Mouse (Mus musculus): ENCODE data around the gene Galnt13. TPM values are rescaled to one million over a fixed set of nuclear protein-coding genes. Genes with fewer than 3 reads are reported as not detected.

Gene Galnt13
- total and polyA plus RNA-seq, 3 experiments, result not detected

DNA sequence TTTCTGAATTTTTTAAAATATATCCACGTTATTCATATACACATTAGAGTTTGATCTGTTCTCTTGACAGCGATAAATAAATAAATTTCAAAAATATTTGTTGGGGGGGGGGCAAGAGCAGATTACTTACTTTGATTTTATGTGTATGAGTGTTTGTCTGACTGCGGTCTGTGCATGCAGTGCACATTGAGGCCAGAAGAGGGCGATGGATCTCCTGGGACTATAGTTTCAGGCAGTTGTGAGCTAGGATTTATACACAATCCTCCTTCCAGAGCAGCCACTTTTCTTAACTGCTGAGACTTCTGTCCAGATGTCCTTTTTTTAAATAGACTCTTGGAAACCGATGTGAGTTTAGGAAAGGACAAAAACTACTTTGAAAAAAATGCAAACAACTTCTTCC lies 665.2 kb downstream of the Galnt13 start:
- no peak overlapping the region for H3K9ac ChIP-seq (ENCODE audit: insufficient read depth, low read depth)
- no peak overlapping the region for H3K4me2 ChIP-seq (ENCODE audit: insufficient read depth, low read depth, poor library complexity, severe bottlenecking)
- DNase-seq (ENCODE audit: extremely low read depth), result no peak
- dilution Hi-C loops (cut with MboI; ENCODE audit: extremely low pct_ligation_motif_present, extremely low pct_unique_long_range_greater_than_20kb, low sequenced_read_pairs) (no loop called here), in situ Hi-C loops (cut with MboI; ENCODE audit: low pct_ligation_motif_present, low pct_unique_long_range_greater_than_20kb, low sequenced_read_pairs) (no loop called here)
- H3K79me2 ChIP-seq (replicated peaks; ENCODE audit: control insufficient read depth, extremely low read depth, insufficient read depth, poor library complexity, severe bottlenecking), result no peaks in the 10 kb centered on the region
- H3K4me3 ChIP-seq (replicated peaks in 1 of 3; ENCODE audit: low read depth in 2 of 3, low read length in 2 of 3, poor library complexity in 1 of 3), result no peak overlapping the region
- H3K27me3 ChIP-seq (replicated peaks), result no peaks in the 10 kb centered on the region
- no peak overlapping the region for H3K27ac ChIP-seq (ENCODE audit: insufficient read depth, low read depth)
- H3K9me3 ChIP-seq (replicated peaks; ENCODE audit: low read length), result peaks cover 3% of the 10 kb centered on the region
- H3K36me3 ChIP-seq (replicated peaks in 1 of 2; ENCODE audit: control insufficient read depth in 1 of 2, insufficient read depth in 1 of 2, low read length in 1 of 2), result no peaks in the 10 kb centered on the region
- no peak for TF ChIP-seq JUN (IDR thresholded peaks at IDR 0.05; ENCODE audit: insufficient read depth, low read depth, low read length)
- TF ChIP-seq ZC3H11A (IDR thresholded peaks at IDR 0.05; ENCODE audit: low read depth, low read length), result no peak
- no peak for TF ChIP-seq CHD1 (IDR thresholded peaks at IDR 0.05; ENCODE audit: low read depth, low read length)
- TF ChIP-seq MYC (IDR thresholded peaks at IDR 0.05; ENCODE audit: low read depth, low read length), result no peak
- no peak for TF ChIP-seq NELFE (IDR thresholded peaks at IDR 0.05; ENCODE audit: low read depth, low read length)
- no peak for TF ChIP-seq MAFK (IDR thresholded peaks at IDR 0.05; ENCODE audit: insufficient replicate concordance, low read length)
- no peak for TF ChIP-seq MXI1 (IDR thresholded peaks at IDR 0.05; ENCODE audit: low read depth, low read length)
- no peak for TF ChIP-seq POLR2AphosphoS2 (IDR thresholded peaks at IDR 0.05; ENCODE audit: low read depth, low read length)
- no peak for TF ChIP-seq USF1 (IDR thresholded peaks at IDR 0.05; ENCODE audit: low read depth, low read length)
- no peak for TF ChIP-seq PAX5 (IDR thresholded peaks at IDR 0.05; ENCODE audit: low read length)
- TF ChIP-seq MAX (IDR thresholded peaks at IDR 0.05; ENCODE audit: low read length), result no peak
- TF ChIP-seq KAT2A (IDR thresholded peaks at IDR 0.05; ENCODE audit: insufficient replicate concordance, low read length), result no peak
- no peak for TF ChIP-seq RCOR1 (conservative IDR thresholded peaks at IDR 0.05; ENCODE audit: low read depth, low read length)
- no peak for TF ChIP-seq ZMIZ1 (IDR thresholded peaks at IDR 0.05; ENCODE audit: low read depth, low read length)
- no peak for TF ChIP-seq EP300 (IDR thresholded peaks at IDR 0.05; ENCODE audit: low read length)
- no peak for TF ChIP-seq SIN3A (IDR thresholded peaks at IDR 0.05; ENCODE audit: low read length)
- H3K4me1 ChIP-seq (ENCODE audit: control insufficient read depth in 1 of 2, insufficient read depth in 2 of 2), result no peaks in the 10 kb centered on the region

DNA sequence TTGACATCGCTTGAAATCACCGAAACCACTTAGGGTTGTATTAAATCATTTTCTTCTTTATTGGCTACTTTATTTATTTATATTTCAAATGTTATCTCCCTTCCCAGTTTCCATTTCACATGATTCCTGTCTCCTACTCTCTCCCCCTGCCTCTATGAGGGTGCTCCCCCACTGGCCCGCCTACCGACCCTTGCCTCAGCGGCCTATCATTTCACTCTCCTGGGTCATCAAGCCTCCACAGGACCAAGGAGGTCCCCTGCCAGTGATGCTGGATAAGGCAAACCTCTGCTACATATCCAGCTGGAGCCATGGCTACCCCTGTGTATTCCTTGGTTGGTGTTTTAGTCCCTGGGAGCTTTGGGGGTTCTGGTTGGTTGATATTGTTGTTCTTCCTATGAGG lies 667.4 kb downstream of the Galnt13 start:
- H3K36me3 ChIP-seq (replicated peaks in 1 of 2; ENCODE audit: control insufficient read depth in 1 of 2, insufficient read depth in 1 of 2, low read length in 1 of 2), result no peaks in the 10 kb centered on the region
- H3K4me3 ChIP-seq (replicated peaks in 1 of 3; ENCODE audit: low read depth in 2 of 3, low read length in 2 of 3, poor library complexity in 1 of 3), result no peak overlapping the region
- no peaks in the 10 kb centered on the region for H3K27me3 ChIP-seq (replicated peaks)
- in situ Hi-C loops (cut with MboI; ENCODE audit: low pct_ligation_motif_present, low pct_unique_long_range_greater_than_20kb, low sequenced_read_pairs), result no loop called here
- peaks cover 3% of the 10 kb centered on the region for H3K9me3 ChIP-seq (replicated peaks; ENCODE audit: low read length)
- no peaks in the 10 kb centered on the region for H3K79me2 ChIP-seq (replicated peaks; ENCODE audit: control insufficient read depth, extremely low read depth, insufficient read depth, poor library complexity, severe bottlenecking)
- H3K4me2 ChIP-seq (ENCODE audit: insufficient read depth, low read depth, poor library complexity, severe bottlenecking), result no peak overlapping the region
- no peak for DNase-seq (ENCODE audit: extremely low read depth)
- dilution Hi-C loops (cut with MboI; ENCODE audit: extremely low pct_ligation_motif_present, extremely low pct_unique_long_range_greater_than_20kb, low sequenced_read_pairs), result no loop called here
- H3K27ac ChIP-seq (ENCODE audit: insufficient read depth, low read depth), result no peak overlapping the region
- H3K9ac ChIP-seq (ENCODE audit: insufficient read depth, low read depth), result no peak overlapping the region
- TF ChIP-seq CHD1 (IDR thresholded peaks at IDR 0.05; ENCODE audit: low read depth, low read length) (no peak), JUN (IDR thresholded peaks at IDR 0.05; ENCODE audit: insufficient read depth, low read depth, low read length) (no peak), KAT2A (IDR thresholded peaks at IDR 0.05; ENCODE audit: insufficient replicate concordance, low read length) (no peak), ZMIZ1 (IDR thresholded peaks at IDR 0.05; ENCODE audit: low read depth, low read length) (no peak), ZNF384 (IDR thresholded peaks at IDR 0.05; ENCODE audit: low read depth, low read length) (no peak), MYC (IDR thresholded peaks at IDR 0.05; ENCODE audit: low read depth, low read length) (no peak), HCFC1 (IDR thresholded peaks at IDR 0.05; ENCODE audit: low read depth, low read length) (no peak), MAX (IDR thresholded peaks at IDR 0.05; ENCODE audit: low read length) (no peak), ZC3H11A (IDR thresholded peaks at IDR 0.05; ENCODE audit: low read depth, low read length) (no peak), NELFE (IDR thresholded peaks at IDR 0.05; ENCODE audit: low read depth, low read length) (no peak), GABPA (IDR thresholded peaks at IDR 0.05; ENCODE audit: insufficient replicate concordance, low read depth, low read length) (no peak), POLR2A (IDR thresholded peaks at IDR 0.05; ENCODE audit: low read depth, low read length) (no peak), ZKSCAN1 (IDR thresholded peaks at IDR 0.05; ENCODE audit: borderline replicate concordance, low read depth, low read length) (no peak), USF1 (IDR thresholded peaks at IDR 0.05; ENCODE audit: low read depth, low read length) (no peak), PAX5 (IDR thresholded peaks at IDR 0.05; ENCODE audit: low read length) (no peak), BHLHE40 (IDR thresholded peaks at IDR 0.05; ENCODE audit: low read depth, low read length) (no peak), UBTF (IDR thresholded peaks at IDR 0.05; ENCODE audit: low read depth, low read length) (no peak), RCOR1 (conservative IDR thresholded peaks at IDR 0.05; ENCODE audit: low read depth, low read length) (no peak)
- H3K4me1 ChIP-seq (ENCODE audit: control insufficient read depth in 1 of 2, insufficient read depth in 2 of 2), result no peaks in the 10 kb centered on the region

Data from CH12.LX (cell line).